Mouse (Mus musculus) spleen, postnatal 4 days (tissue): ENCODE results near the gene Rad1.
"Not testable (repeated sequence)": the region's sequence is repeated elsewhere in the genome, so short reads cannot be mapped to it uniquely, and the experiment has no call there.

Experiments used
- DNase-seq, 2 experiments: peaks; one replicate each; pipeline ENCODE4 v3.0.0; 2022; ENCODE audit warnings: low spot score in 2 of 2

Gene Rad1

GRCm38 (mm10) chr15:10515166-10515565 lies 29.3 kb downstream of the Rad1 start:
- no peak for DNase-seq

- no peak for DNase-seq
Measured at GRCm38 (mm10) chr15:10525896-10526295, 40.1 kb downstream of the Rad1 start.

- DNase-seq, result no peak
Measured at GRCm38 (mm10) chr15:10531352-10531751, 45.5 kb downstream of the Rad1 start.

GRCm38 (mm10) chr15:10533361-10533760 lies 47.5 kb downstream of the Rad1 start:
- not testable (repeated sequence) for DNase-seq

GRCm38 (mm10) chr15:10534591-10534990 lies 48.8 kb downstream of the Rad1 start:
- DNase-seq, result no peak

- no peak for DNase-seq
Measured at GRCm38 (mm10) chr15:10535969-10536368, 50.2 kb downstream of the Rad1 start.

GRCm38 (mm10) chr15:10540271-10541088 lies 54.7 kb downstream of the Rad1 start:
- no peak for DNase-seq
